In genomic region chr2:158145528-158146065, GRCm38 (mm10) we compare ENCODE assay signal across 8 mouse cellular contexts. TPM values are rescaled to one million over a fixed set of nuclear protein-coding genes. Genes with fewer than 3 reads are reported as not detected.
DNase-seq lines count a peak whose midpoint lies in the region; ATAC-seq lines count a peak whose summit lies in the region.

No protein-coding gene starts in this region.

- peak overlapping the region; percentile 52 for H3K4me3 ChIP-seq in midbrain, embryonic 10.5 days
- no peak overlapping the region; the same call in 1 of the 2 replicates for H3K4me3 ChIP-seq in midbrain, embryonic 16.5 days (ENCODE audit: low read depth, low read length)
- peak overlapping the region; percentile 39 for H3K4me3 ChIP-seq in forebrain, embryonic 12.5 days (replicated peaks)
- H3K4me3 ChIP-seq in limb, embryonic 13.5 days = peak overlapping the region; percentile 44
- H3K4me3 ChIP-seq in stomach, embryonic 14.5 days (ENCODE audit: low read depth, low read length) = peak overlapping the region; percentile 49

- ATAC-seq in midbrain, embryonic 16.5 days = no peak
- ATAC-seq in forebrain, embryonic 12.5 days (ENCODE audit: low FRiP score) = no peak
- ATAC-seq in limb, embryonic 13.5 days (ENCODE audit: low FRiP score, low read depth) = no peak
- ATAC-seq in stomach, embryonic 14.5 days (ENCODE audit: insufficient number of reproducible peaks, insufficient read depth, low FRiP score, low read depth) = no peak

- H3K27me3 ChIP-seq in midbrain, embryonic 10.5 days (ENCODE audit: low read depth, poor library complexity, severe bottlenecking) = peaks cover 32% of the 10 kb centered on the region
- peaks cover 2% of the 10 kb centered on the region; the same call in 1 of the 2 replicates for H3K27me3 ChIP-seq in midbrain, embryonic 16.5 days (ENCODE audit: control insufficient read depth, insufficient read depth, low read depth, low read length)
- H3K27me3 ChIP-seq in forebrain, embryonic 12.5 days = peaks cover 27% of the 10 kb centered on the region
- peaks cover 30% of the 10 kb centered on the region for H3K27me3 ChIP-seq in limb, embryonic 13.5 days
- H3K27me3 ChIP-seq in stomach, embryonic 14.5 days (ENCODE audit: control insufficient read depth, insufficient read depth, low read length) = no peaks in the 10 kb centered on the region

- no peak overlapping the region for H3K9ac ChIP-seq in midbrain, embryonic 16.5 days (ENCODE audit: low read depth, low read length)
- no peak overlapping the region for H3K9ac ChIP-seq in forebrain, embryonic 12.5 days
- H3K9ac ChIP-seq in limb, embryonic 13.5 days = peak overlapping the region; percentile 62
- H3K9ac ChIP-seq in stomach, embryonic 14.5 days (replicated peaks; ENCODE audit: low read depth, low read length) = peak overlapping the region; percentile 40; the same call in 1 of the 2 replicates

- peaks cover 38% of the 10 kb centered on the region for H3K4me1 ChIP-seq in midbrain, embryonic 10.5 days
- H3K4me1 ChIP-seq in midbrain, embryonic 16.5 days (ENCODE audit: control insufficient read depth, insufficient read depth, low read length) = peaks cover 3% of the 10 kb centered on the region; the same call in 1 of the 2 replicates
- H3K4me1 ChIP-seq in forebrain, embryonic 12.5 days = peaks cover 12% of the 10 kb centered on the region
- peaks cover 22% of the 10 kb centered on the region for H3K4me1 ChIP-seq in limb, embryonic 13.5 days
- peaks cover 36% of the 10 kb centered on the region for H3K4me1 ChIP-seq in stomach, embryonic 14.5 days (ENCODE audit: control insufficient read depth, insufficient read depth, low read length)

- no peak for DNase-seq in midbrain, embryonic 10.5 days (ENCODE audit: low spot score)
- no peak for DNase-seq in adrenal gland, postnatal 14 days
- DNase-seq in gastrocnemius, postnatal 25 days = no peak
- DNase-seq in right cerebral cortex, adult 2 months (ENCODE audit: low spot score in 2 of 2) = no peak

- H3K27ac ChIP-seq in midbrain, embryonic 10.5 days (replicated peaks) = peak overlapping the region; percentile 74
- no peak overlapping the region for H3K27ac ChIP-seq in midbrain, embryonic 16.5 days (ENCODE audit: low read length)
- no peak overlapping the region for H3K27ac ChIP-seq in forebrain, embryonic 12.5 days
- H3K27ac ChIP-seq in limb, embryonic 13.5 days = no peak overlapping the region
- peak overlapping the region; percentile 15; the same call in 1 of the 2 replicates for H3K27ac ChIP-seq in stomach, embryonic 14.5 days (ENCODE audit: low read length)

- no peak overlapping the region for H3K4me2 ChIP-seq in midbrain, embryonic 16.5 days (ENCODE audit: low read length)
- H3K4me2 ChIP-seq in forebrain, embryonic 12.5 days = peak overlapping the region; percentile 68
- peak overlapping the region; percentile 74 for H3K4me2 ChIP-seq in limb, embryonic 13.5 days (replicated peaks)
- H3K4me2 ChIP-seq in stomach, embryonic 14.5 days (replicated peaks; ENCODE audit: low read depth, low read length) = peak overlapping the region; percentile 68

- no peaks in the 10 kb centered on the region for H3K36me3 ChIP-seq in midbrain, embryonic 10.5 days
- no peaks in the 10 kb centered on the region for H3K36me3 ChIP-seq in midbrain, embryonic 16.5 days (ENCODE audit: control insufficient read depth, insufficient read depth, low read length)
- H3K36me3 ChIP-seq in forebrain, embryonic 12.5 days (replicated peaks) = no peaks in the 10 kb centered on the region
- no peaks in the 10 kb centered on the region for H3K36me3 ChIP-seq in limb, embryonic 13.5 days
- peaks cover 9% of the 10 kb centered on the region for H3K36me3 ChIP-seq in stomach, embryonic 14.5 days (ENCODE audit: control insufficient read depth, insufficient read depth, low read length)

- no peaks in the 10 kb centered on the region for H3K9me3 ChIP-seq in midbrain, embryonic 10.5 days (replicated peaks)
- H3K9me3 ChIP-seq in midbrain, embryonic 16.5 days (replicated peaks; ENCODE audit: control insufficient read depth, low read length, poor library complexity, severe bottlenecking) = no peaks in the 10 kb centered on the region
- no peaks in the 10 kb centered on the region for H3K9me3 ChIP-seq in forebrain, embryonic 12.5 days
- H3K9me3 ChIP-seq in limb, embryonic 13.5 days = no peaks in the 10 kb centered on the region
- no peaks in the 10 kb centered on the region for H3K9me3 ChIP-seq in stomach, embryonic 14.5 days (ENCODE audit: control insufficient read depth, low read depth, low read length)

- WGBS in midbrain, embryonic 10.5 days = 69% methylated on average over 5 of the region's 5 CpGs
- 72% methylated on average over 5 of the region's 5 CpGs for WGBS in midbrain, embryonic 16.5 days
- WGBS in forebrain, embryonic 12.5 days = 72% methylated on average over 5 of the region's 5 CpGs
- 66% methylated on average over 5 of the region's 5 CpGs for WGBS in limb, embryonic 13.5 days
- WGBS in stomach, embryonic 14.5 days = 63% methylated on average over 5 of the region's 5 CpGs

RNA-seq across cellular contexts. Expression of gene Tgm2, which starts 0.6 kb away (rescaled TPM):
- 9.0 and 10.0 TPM in 2 replicates for polyA plus RNA-seq in midbrain, embryonic 10.5 days (2016; fragmentation: Nextera tagmentation; extraction: Ambion mirVana)
- 7.0 and 7.1 TPM in 2 replicates for polyA plus RNA-seq in midbrain, embryonic 16.5 days (2015; fragmentation: Nextera tagmentation; extraction: Ambion mirVana)
- polyA plus RNA-seq in forebrain, embryonic 12.5 days (2016; fragmentation: Nextera tagmentation; extraction: Ambion mirVana) = 4.3 and 4.6 TPM in 2 replicates
- 6.2 and 7.5 TPM in 2 replicates for polyA plus RNA-seq in limb, embryonic 13.5 days (2015; fragmentation: Nextera tagmentation; extraction: Ambion mirVana)
- 56.0 and 63.4 TPM in 2 replicates for polyA plus RNA-seq in stomach, embryonic 14.5 days (2014; fragmentation: Nextera tagmentation; extraction: Ambion mirVana)
- total RNA-seq in adrenal gland, postnatal 14 days (2021) = 69.0 and 75.1 TPM in 2 replicates
- 10 to 100 TPM; 47.9 to 52.3 TPM for total RNA-seq in gastrocnemius, postnatal 25 days (2021)

Comparison
In these comparisons a context has a peak if more than half of its experiments do, and no peak if none do; other contexts are left out.
1. H3K27ac ChIP-seq: peak in midbrain, embryonic 10.5 days (single experiment) and stomach, embryonic 14.5 days (single experiment); none in midbrain, embryonic 16.5 days (single experiment), forebrain, embryonic 12.5 days (single experiment) and limb, embryonic 13.5 days (single experiment).
2. H3K9ac ChIP-seq: peak in limb, embryonic 13.5 days (single experiment) and stomach, embryonic 14.5 days (single experiment); none in midbrain, embryonic 16.5 days (single experiment) and forebrain, embryonic 12.5 days (single experiment).